Mouse (Mus musculus) gastrocnemius, adult 8-10 months (tissue): ENCODE data around the gene Glyat. TPM values are rescaled to one million over a fixed set of nuclear protein-coding genes. Genes with fewer than 3 reads are reported as not detected.
"Not testable (repeated sequence)": the region's sequence is repeated elsewhere in the genome, so short reads cannot be mapped to it uniquely, and the experiment has no call there.

Experiments
- DNase-seq, 2 experiments: peaks; one replicate each; pipeline ENCODE4 v3.0.0; 2022; ENCODE audit warnings: low spot score in 2 of 2
- total RNA-seq, 4 experiments: library from RNA; stranded (reverse); gene quantifications; 2 replicates each; pipeline ENCODE4 v1.2.4; 2022

Gene Glyat
- total RNA-seq: under 1 TPM in 1 of 4 experiments, not detected in 3; 0.40 TPM

DNA sequence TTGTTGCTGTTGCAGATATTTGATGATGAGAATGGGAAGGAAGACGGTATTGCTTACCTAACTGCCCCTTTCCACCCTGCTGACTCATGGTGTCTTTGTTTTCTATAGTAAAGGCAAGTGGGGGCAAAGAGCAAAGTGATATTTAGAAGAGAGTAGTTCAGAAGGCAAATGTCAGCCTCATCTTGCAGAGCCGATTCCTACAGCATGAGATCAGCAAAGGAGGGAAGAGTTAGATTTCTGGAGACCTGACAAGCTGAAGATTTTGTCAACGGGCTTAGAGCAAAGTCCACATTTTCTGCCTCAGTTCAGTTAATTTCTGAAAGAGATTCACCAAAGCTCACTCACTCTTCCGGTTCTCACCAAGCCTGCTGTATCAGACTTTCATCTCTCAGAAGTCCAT lies at the start of gene Glyat:
Gene Glyat (plus strand): TSS at position 133 of the 400 bp plus-strand sequence.
- DNase-seq: no peak

DNA sequence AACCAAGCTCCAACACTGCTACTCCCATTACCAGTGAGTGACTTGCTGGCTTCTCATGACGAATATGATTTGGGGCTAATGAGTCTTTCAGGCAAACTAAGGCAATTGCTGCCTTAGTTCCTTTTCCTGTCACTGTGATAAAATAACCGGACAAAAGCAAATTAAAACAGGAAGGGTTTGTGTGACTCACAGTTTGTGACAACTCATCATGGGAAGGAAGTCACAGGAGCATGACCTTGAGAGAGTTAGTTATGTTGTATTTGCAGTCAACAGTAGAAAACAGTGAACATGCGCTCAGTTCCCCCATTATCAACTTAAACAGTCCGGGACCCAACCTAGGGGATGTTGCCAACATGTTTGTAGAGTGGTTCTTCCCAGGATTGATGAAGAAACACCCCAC lies 47.8 kb upstream of the Glyat start:
- no peak for DNase-seq

DNA sequence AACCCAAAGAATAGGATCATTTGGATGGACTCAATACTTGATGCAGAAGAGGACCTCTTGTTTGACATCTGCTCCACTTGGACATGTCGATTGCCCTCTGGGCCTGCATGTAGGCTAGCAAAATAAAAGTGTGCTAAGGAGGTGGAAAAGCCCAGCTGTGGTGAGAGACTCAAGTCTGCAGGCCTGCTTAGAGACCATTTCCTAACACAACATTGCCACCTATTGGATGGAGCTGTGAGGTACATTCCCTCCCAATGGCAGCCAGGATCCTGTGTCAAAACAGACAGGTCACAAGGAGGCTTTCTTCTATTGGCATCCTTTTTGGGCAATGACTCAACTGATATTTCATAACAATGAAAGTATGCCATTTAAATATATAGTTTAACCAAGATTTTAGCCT lies 41.2 kb upstream of the Glyat start:
- peak; percentile 25 to 29 for DNase-seq

DNA sequence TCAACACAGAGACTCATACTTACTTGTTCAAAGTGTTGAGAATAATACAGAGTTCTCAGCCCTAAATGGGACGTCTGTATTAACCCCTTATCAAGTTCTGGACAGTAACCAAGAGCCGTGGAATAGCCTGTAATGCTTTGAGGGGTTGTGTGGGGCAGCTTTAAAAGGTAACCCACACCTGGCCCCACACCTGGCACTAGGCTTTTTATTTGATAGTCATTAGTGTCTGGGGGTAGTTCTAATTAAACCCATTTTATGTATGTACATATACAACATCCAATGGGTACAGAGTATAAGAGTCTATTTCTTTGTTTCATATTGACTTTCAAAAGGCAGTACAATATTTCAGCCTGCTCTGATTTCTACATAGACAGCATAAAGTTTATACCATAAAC lies 38.0 kb upstream of the Glyat start:
- DNase-seq: no peak

DNA sequence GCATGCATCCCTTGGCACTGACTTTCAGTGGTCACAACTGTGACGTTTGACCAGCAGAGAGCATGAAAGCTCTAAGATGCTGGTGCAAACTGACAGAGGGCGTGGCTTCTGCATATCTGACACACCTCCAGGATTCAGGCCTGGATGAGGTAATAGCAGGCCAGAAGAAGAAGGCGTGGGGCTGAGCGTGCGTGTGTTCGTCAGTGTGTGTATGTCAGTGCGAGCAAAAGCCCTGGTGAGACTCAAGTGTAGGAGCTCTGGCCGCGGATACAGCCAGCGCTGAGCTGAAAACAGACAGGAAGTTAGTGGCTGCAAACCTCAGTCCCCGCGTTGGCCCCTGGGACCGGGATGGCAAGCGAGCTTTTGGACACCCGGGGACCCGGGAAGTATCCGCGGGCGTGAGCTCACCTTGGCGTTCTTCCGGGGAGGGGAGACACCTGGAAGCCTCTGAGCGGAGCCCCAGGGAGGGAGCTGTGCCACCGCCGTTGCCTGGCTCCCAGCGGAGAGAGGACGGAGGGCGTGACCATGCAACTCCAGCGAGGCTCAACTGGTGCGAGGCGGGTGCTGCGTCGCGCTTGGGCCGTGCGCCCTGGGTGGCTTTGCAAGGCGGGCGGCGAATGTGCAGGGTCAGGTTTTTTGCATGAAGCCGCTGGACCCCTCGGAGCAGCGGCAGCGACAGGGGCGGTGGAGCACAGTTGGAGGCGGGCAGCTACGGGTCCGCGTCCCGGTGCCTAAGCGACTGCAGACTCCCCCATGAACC lies 37.4 kb upstream of the Glyat start:
- DNase-seq: peak in 1 of 2 experiments; percentile 20

DNA sequence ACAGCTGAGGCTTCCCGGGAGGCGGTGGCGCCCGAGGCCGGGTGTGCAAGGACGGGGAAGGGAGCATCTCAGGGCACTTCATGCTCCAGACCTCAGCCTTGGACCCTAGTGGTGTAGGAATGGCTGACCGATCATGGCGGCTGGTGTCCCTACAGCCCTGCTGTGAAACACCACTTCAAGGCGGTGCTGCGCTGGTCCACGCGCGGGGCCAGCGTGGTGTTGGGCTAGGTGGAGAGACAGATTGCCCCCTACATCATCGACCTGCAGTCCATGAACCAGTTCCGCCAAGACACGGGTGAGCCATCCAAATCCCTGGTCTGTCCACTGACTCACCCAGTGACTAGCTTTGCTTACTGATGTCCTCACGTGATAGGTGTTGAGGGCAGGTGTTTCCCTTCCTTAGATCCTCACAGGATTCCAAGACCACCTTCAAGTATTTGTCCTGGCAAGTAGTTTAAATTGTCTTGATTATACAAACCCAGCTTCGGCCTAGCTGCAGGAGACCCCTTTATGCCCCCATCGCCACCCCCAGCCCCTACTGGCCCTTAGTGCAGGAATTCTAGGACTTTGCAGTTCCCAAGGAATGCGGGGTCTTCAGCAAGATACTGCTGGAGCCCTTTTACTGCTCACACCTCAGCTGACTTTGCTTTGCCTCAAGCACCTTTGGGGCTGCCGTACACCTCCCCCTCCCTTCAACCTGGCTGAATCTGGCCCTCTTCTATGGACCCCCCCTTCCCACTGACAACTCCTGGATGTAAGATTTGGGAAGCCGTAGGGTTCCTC lies 36.6 kb upstream of the Glyat start:
- no peak for DNase-seq

DNA sequence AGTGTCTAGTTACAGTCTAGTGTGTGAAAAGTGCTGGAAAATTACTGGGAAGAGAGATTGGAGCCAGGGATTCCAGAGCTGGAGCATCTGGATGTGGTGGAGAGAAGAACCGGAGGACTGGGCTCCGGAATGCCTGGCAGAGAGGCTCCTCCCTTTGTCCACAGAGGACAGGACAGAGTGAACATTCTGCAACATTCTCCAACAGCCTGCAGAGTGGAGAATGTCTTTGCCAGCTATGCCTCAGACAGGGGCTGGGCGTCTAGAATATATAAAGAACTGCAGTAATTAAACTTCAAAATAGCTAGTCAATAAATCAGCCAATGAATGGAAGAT lies 36.1 kb upstream of the Glyat start:
- DNase-seq: no peak

DNA sequence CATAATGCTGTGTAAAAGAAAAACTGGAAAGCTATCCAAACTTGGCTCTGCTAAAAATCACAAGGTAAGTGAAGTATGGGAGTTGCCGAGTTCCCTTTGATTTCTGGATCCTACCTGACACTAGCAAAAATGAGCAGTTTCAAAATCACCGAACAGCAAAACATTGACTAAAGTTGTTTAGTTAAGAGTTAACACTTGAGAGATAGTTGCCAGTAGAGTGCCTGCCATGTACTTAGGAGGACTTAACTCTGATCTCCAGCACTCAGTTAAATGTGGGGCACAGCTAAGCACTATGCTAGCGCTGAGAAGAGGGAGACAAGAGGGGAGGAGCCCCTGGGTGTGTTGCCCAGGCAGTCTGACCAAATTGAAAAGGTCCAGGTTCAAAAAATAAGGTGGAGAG lies 34.4 kb upstream of the Glyat start:
- no peak for DNase-seq

DNA sequence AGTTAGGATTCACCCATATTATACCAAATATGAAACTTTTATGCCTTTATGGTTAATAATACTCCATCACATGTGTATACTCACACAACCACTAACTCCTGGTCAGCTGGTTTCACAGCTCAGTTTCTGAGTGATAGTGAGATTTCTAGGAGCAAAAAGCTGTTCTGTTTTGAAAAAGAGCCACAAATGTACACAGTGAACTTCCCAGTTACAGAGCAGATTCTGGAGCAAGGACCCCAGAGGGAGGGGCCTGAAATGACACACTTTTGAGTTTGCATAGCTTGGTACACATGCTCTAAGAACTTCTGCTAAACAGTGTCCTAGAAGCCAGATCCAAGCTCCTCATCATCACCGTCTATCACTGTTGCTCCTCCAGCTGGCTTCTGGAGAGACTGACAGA lies 33.4 kb upstream of the Glyat start, which contains the start of gene Gm4952:
Gene Gm4952 (plus strand): TSS at position 301 of the 400 bp plus-strand sequence.
- no peak for DNase-seq

DNA sequence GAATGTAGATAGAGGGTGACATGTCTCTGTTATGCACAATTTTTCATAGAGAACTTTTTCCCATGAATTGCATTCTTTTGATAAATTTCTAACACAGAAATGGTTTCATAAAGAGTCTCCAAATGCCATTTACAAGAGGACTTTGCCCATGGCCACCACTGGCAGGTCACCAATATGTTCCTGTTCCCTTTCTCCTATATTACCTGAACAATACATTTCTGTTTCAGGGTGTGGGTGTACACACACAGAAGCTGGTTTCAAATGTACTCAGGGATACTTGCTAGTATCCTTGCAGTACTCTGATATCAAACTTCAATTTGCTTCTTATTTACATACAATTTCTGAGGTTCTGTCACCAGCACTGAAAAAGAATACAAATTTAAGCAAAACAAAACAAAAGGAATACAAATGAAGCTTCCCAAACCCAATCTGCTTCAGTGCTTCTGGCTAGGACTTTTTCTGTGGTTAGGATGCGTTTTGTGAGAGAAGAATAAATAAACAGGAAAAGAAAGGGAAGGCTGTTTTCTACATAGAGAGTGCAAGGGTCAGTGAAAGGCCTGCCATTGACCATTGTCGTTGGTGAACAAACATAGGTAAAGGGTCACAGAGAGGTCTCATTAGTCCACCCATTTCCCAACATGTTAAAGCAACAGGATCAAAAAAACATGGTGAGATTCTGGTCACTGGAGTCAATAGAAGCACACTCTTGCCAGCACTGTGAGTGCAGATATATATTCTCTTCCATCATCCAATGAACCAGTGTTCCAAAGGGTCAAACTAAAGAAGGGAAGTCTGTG lies 32.2 kb upstream of the Glyat start:
- no peak for DNase-seq

DNA sequence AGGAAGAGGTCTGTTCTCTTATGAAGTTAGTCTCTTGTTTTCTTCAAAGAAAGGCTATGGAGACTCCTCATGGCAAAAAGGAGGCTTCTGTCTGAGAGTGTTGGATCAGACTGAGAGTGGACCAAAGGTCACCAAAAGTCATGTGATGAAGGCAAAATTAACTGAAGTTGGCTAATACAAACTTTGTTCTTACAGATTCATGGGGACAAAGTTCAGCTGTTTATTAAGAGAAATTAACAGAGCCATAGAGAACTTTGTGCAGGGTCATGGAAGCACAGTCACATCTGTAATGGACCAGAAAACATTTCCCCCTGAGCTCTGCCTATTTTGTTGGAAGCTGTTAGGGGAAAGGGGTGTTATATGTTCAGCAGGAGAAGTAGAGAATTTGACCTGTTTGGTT lies 24.8 kb upstream of the Glyat start:
- no peak for DNase-seq

DNA sequence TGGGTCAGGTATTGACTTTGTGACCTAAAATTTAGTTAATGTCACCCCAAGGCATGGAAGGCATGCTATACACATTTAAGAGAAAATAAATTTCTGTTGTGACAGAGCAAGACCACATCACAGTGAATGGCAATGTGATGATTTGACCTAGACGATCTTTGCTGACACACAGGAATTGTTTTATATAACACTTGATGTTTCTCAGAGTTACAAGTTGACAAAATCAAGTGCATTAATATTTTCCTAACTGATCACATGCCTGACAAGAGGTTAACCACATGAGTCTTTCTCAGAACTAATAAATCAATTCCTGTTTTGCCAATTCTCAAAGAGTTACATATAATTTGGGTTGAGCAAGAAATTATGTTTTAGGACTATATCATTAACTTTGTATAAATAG lies 19.5 kb upstream of the Glyat start:
- no peak for DNase-seq

DNA sequence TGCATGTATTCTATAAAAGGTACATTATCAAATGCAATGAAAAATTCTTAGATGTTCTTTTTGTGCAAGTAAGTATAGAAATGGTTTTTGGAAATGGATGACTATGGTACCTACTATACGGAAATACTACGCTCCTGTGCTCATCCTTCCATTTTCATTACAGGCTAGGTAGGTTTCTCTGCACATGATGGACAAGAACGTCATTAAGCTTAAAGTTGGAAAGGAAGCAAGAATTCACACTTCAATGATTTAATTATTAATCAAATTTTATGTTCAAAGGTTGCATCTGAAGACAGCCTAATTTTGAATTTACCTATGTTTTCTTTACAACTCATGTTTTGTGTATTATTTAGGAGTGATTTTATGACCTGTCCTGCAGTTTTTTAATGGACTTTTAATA lies 1.2 kb downstream of the Glyat start:
- no peak for DNase-seq

DNA sequence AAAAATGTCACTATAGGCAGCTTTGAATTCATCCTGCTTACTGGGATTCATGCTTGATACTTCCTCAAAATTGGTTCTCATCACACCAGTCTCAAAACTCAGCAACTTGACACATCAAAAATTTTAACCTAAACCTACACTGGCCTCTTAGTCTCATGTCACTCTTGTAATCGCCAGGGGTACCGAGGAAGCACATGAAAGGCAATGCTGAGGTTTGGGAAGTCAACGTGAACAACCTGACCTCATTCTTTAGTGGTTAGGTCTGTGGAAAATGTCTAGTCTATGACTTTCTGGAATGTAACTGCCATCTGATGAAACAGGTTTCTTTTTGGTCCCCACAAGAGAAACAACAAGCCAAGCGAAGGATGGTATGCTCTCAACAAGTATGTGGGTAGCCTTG lies 1.9 kb downstream of the Glyat start:
- no peak for DNase-seq

DNA sequence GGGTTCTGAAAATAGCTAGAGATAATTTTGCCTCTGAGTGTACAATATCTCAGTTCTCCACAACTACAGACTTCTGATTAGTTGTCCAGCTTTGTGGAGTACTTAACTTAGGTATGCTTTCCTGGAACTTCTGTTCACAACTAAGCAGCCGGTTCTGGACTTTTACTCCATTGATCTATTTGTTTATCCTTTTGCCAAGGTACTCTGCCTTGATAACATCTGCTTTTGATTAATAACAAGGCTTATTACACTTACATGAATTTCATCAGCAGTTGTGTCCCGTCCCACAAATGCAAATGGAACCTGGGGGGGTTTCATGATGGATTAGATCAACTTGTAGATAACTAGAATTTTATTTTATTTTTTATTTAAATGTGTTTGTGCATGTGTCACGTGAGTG lies 3.8 kb downstream of the Glyat start:
- DNase-seq: no peak

DNA sequence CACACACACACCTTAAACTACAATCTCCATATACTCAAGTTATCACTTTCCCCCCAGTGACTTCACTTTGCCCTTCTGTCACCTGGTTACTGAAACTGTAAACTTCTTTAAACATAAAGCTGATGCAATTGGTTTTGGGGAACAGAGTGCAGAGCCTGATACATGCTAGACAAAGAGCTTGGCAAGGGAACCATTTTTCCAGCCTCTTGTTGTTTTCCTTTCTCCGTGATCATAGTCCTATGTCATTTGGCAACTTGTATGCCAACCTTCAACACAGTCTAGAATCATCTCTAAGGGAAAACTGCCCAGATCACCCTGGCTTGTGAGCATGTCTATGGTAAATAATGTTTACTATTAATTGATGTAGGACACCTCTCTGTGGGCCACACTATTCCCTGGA lies 4.9 kb downstream of the Glyat start:
- DNase-seq: no peak

DNA sequence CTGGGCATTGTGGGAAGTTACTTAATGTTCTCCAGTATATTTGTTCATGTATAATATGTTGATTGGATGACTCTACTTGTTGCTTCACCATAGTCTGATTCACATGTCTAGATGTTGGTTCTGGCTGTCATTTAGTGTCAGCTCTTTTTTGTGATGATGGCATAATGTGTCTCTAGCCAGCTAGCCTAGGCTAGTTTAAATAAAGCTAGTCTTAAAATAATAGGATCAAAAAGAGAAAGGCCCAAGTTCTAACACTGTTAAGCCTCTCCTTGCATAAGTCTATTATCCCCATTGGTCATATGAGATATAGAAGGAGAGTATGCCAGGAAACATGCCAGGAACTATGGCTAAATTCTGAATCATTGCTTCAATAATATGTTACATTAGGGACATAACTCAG lies 16.4 kb downstream of the Glyat start:
- DNase-seq: no peak

DNA sequence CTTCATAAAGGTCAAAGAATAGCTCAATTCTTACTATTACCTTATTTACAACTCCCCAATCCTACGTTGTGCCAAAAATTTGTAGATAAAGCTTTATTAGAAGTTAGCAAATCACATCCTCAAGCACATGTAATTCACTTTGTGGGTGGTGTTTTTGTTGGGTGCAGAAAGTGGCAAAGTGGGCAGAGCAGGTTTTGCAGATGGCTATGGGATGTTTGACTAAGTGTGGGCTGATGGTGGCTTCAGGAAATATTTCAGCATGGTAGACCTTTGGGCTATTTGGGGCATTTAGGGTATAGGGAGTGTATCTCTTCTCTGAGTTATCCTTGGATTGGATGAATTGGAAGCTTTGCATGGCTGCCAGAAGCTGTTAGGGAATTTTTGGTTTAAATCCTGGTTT lies 33.0 kb downstream of the Glyat start:
- DNase-seq: no peak

DNA sequence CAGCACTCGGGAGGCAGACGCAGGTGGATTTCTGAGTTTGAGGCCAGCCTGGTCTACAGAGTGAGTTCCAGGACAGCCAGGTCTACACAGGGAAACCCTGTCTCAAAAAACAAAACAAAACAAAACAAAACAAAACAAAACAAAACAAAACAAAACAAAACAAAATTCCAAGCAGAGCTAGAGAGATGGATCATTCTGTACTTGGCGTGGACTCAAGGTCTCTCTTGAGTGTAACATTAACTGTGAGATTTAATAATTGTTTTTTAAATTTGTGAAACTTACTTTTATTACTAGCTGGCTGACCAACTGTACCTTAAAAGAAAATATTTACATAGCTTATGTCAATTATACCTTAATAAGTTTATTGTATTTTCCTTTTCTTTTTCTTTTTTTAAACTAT lies 35.5 kb downstream of the Glyat start:
- DNase-seq: not testable (repeated sequence)

DNA sequence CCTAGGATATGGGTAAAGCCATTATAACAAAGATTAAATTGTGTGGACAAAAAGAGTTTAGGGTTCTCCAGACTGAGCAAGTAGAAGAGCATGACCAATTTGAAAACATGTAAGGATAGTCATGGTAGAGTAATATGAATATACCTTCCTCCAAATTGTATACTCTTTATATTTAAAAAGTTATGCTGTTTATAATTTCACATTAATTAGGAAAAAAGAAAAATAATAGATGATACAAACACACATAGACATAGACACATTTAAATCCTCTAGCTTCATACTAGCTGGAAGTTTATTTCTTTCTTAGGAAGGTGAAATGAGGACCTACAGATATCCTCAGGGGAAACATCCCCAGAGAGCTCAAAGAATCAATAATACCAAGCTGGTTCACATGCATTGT lies 37.0 kb downstream of the Glyat start, which contains the start of gene Olfr1442:
Gene Olfr1442 (plus strand): TSS at position 301 of the 400 bp plus-strand sequence.
- DNase-seq: no peak

DNA sequence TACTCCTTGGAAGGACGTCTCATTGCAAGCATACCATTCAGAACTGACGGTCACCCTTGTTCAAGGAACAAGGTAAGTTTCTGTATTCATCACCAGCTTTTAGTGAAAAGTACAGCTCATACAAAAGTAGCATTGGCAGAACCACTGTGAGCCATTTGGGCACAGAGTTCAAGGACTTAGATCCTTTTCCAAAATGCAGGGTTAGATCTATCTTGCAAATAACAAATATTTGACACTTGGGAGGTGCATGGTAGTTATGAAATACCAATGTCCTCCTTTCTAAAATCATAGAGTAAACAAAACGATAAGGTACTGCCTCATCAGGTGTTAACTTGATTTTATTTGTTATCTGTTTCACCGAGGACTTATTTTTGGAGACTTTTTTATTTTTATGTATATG lies 37.9 kb downstream of the Glyat start:
- DNase-seq: no peak

DNA sequence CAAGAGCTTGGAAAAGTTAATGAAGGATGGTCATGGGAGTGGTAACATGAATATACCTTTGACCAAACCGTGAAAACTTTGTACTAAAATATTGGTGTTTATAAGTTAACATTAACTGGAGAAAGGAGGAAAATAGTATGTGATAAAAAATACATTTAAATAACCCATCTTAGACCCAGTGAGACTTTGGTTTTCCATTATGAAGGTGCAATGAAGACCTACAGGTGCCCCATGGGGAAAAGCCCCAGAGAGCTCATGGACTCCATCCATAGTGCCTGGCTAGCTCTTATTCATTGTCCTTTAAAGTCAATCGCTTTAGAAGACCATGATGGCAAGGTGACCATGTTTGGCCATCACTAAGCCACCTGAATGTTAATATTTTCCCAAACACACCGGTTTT lies 44.7 kb downstream of the Glyat start, which contains the start of gene Olfr1443:
Gene Olfr1443 (plus strand): TSS at position 301 of the 400 bp plus-strand sequence.
- no peak for DNase-seq
